Mouse (Mus musculus) megakaryocyte-erythroid progenitor cell, adult 5 weeks (primary cell): ENCODE results near the gene Luc7l3. TPM values are rescaled to one million over a fixed set of nuclear protein-coding genes. Genes with fewer than 3 reads are reported as not detected.

ENCODE experiments used
- polyA plus RNA-seq: library from polyadenylated mRNA; stranded (reverse); fragments of >175 nt; gene quantifications from 2 replicates; pipeline ENCODE4 v1.2.3, GENCODE M21; 2012

Luc7l3 gene
- polyA plus RNA-seq = 27.4 and 35.7 TPM in 2 replicates

GRCm38 (mm10) chr11:94321931-94322400 is at the start of gene Luc7l3:
TSS of gene Luc7l3 (minus strand) at chr11:94321988.

GRCm38 (mm10) chr11:94327693-94328643 is 6.2 kb upstream of the Luc7l3 start, which contains the start of gene Ankrd40:
TSS of gene Ankrd40 (plus strand) at chr11:94328001.

GRCm38 (mm10) chr11:94281199-94282181 is 40.3 kb downstream of the Luc7l3 start, which contains the start of gene Gm21885:
TSS of gene Gm21885 (plus strand) at chr11:94281873.

GRCm38 (mm10) chr11:94245955-94246788 is 75.6 kb downstream of the Luc7l3 start, which contains the start of gene Wfikkn2:
TSS of gene Wfikkn2 (minus strand) at chr11:94246005.

Other genes starting within 250 kb of the Luc7l3 start
- gene Tob1, start 110.5 kb downstream of the Luc7l3 start, polyA plus RNA-seq = 21.7 and 23.1 TPM in 2 replicates
- gene Wfikkn2, start 76.0 kb downstream of the Luc7l3 start, polyA plus RNA-seq = 0.57 and 0.74 TPM in 2 replicates
- gene Gm21885, start 40.1 kb downstream of the Luc7l3 start, polyA plus RNA-seq = not detected in 2 replicates
- 57.9 and 60.5 TPM in 2 replicates for gene Ankrd40, start 6.0 kb upstream of the Luc7l3 start, polyA plus RNA-seq
- gene Abcc3, start 71.0 kb upstream of the Luc7l3 start, polyA plus RNA-seq = 0.17 and 0.32 TPM in 2 replicates
- 0.78 and 0.82 TPM in 2 replicates for gene Cacna1g, start 152.2 kb upstream of the Luc7l3 start, polyA plus RNA-seq
- gene Spata20, start 164.2 kb upstream of the Luc7l3 start, polyA plus RNA-seq = not detected in 2 replicates
- gene Epn3, start 178.0 kb upstream of the Luc7l3 start, polyA plus RNA-seq = 0.02 and 0.05 TPM in 2 replicates
- gene Mycbpap, start 199.8 kb upstream of the Luc7l3 start, polyA plus RNA-seq = 0.34 and 0.36 TPM in 2 replicates
- gene Rsad1, start 227.3 kb upstream of the Luc7l3 start, polyA plus RNA-seq = 4.1 and 7.2 TPM in 2 replicates
- gene Chad, start 243.1 kb upstream of the Luc7l3 start, polyA plus RNA-seq = 0.69 and 0.91 TPM in 2 replicates